Mouse (Mus musculus): ENCODE measurements around the gene Ppp1r26. TPM values are rescaled to one million over a fixed set of nuclear protein-coding genes. Genes with fewer than 3 reads are reported as not detected.
A peak's percentile ranks its signal among the peaks of the same experiment; 100 is the strongest.

Ppp1r26 gene
- 8.9 and 11.5 TPM in 2 replicates for polyA plus RNA-seq (2015; fragmentation: Nextera tagmentation; extraction: Ambion mirVana)

DNA sequence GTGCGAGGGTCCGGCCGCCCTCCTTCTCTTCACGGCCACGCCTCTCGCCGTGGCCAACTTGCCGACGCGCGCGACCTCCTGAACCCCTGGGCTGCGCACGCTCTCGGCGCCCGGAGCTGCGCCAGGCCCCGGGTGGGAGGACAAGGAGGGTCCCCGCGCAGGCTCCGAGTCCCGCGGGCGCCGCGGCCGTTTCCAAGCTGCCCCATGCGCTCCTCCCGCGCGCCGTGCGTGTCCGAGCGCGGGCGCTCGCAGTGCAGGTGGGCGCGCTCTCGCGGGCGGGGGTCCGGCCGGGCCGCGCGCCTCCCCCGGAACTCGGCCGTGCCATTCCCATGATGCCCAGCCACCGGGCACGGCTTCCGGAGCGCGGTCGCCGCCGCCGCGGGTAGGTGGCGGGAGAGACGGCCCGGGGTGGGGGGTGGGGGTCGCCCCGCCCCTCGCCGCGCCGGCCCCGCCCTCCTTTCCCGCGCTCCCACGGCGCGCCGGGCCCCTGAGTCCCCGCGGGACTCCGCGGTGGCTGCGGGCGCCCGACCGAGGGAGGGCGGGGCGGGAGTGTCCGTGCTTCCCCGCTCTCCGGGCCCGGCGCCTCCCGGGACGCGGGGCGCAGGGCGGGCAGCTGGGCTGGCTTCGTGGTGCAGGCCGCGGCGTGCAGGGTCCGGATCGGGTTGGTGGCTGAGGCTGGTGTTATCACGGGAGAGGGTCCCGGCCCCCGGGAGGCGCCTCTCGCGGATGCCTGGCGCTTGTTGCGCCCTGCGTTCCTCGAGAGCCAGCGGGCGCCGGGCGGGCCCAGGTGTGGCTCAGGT lies at the start of gene Ppp1r26:
Gene Ppp1r26 (plus strand): TSS at position 286 of the 800 bp plus-strand sequence.
- Histone ChIP-seq H3K4me1 (replicated peaks; ENCODE audit: control insufficient read depth, insufficient read depth, low read length) (peaks cover 16% of the 10 kb centered on the region), H3K9me3 (ENCODE audit: control insufficient read depth, low read length) (no peaks in the 10 kb centered on the region), H3K27me3 (replicated peaks; ENCODE audit: control insufficient read depth, insufficient read depth, low read length) (no peaks in the 10 kb centered on the region), H3K36me3 (ENCODE audit: control insufficient read depth, insufficient read depth) (0 out of 2 replicates have a peak, but pooled peaks cover 3% of the 10 kb centered on the region), H3K4me2 (ENCODE audit: low read length) (peak within 1 kb of the TSS; percentile 93), H3K27ac (ENCODE audit: low read length) (peak within 1 kb of the TSS; percentile 73), H3K4me3 (replicated peaks; ENCODE audit: low read length) (peak within 1 kb of the TSS; percentile 80), H3K9ac (replicated peaks; ENCODE audit: low read depth, low read length) (peak within 1 kb of the TSS; percentile 88)
- ATAC-seq, result peak; percentile 77
- under 1% methylated on average over 91 of the region's 118 CpGs for WGBS

DNA sequence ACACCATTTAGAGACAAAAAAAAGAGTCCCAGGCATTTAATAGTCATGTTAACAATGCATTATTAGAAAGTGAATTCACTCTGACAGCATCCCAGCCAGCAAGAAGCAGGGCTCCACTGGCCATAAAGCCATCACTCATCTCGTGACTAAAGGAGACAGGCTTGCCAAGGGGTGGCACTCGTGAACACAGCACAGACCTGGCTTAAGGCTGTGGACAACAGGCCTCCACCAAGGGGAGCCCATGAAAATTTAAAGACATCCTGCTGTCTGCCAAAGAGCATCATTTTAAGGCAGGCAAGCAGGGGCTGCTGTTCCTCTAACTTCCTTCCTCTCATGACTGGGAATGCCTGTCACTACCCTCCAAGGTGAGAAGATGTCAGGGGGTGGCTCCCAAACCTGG lies 49.7 kb upstream of the Ppp1r26 start:
- H3K27ac ChIP-seq (ENCODE audit: low read length), result peak overlapping the region; percentile 24; the same call in 1 of the 2 replicates
- H3K4me2 ChIP-seq (ENCODE audit: low read length), result no peak overlapping the region
- no peaks in the 10 kb centered on the region for H3K9me3 ChIP-seq (ENCODE audit: control insufficient read depth, low read length)
- no peaks in the 10 kb centered on the region for H3K36me3 ChIP-seq (ENCODE audit: control insufficient read depth, insufficient read depth)
- no peak overlapping the region for H3K9ac ChIP-seq (replicated peaks; ENCODE audit: low read depth, low read length)
- H3K27me3 ChIP-seq (replicated peaks; ENCODE audit: control insufficient read depth, insufficient read depth, low read length), result no peaks in the 10 kb centered on the region
- no peak for ATAC-seq
- no peak overlapping the region for H3K4me3 ChIP-seq (replicated peaks; ENCODE audit: low read length)
- WGBS, result 28% methylated on average over 2 of the region's 2 CpGs
- H3K4me1 ChIP-seq (replicated peaks; ENCODE audit: control insufficient read depth, insufficient read depth, low read length), result peaks cover 15% of the 10 kb centered on the region

DNA sequence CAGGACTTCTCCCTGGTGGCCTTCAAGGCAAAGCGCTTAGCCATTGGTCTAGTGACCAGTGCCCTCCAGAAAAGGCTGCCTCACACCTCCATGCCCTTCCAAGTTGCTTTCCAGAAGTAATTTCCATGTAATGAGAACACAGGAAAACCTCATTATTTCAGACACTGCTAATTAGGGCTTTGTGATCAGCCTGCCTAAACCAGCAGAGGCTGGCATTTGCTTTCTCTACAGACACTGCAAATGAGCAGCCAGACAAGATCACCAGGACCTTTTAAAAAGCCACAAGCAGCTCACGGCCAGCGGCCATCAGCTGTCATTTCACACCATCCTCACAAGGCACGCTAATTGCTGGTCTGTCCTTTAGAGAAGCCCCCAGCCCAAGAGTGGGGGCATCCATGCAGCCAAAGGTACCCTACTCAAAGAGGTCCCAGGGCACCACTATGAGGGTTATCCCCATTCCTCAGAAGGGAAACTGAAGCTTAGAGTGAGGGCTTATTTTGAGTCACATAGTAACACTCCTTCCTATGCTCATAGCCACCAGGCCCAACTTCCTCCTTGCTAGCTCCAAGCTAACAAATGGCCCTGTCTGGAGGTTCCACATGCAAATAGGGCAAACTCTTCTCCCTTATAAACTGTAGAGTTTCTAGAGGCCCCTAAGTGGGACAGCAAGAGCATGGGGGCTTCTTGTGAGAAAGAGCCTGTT lies 49.0 kb upstream of the Ppp1r26 start:
- H3K4me1 ChIP-seq (replicated peaks; ENCODE audit: control insufficient read depth, insufficient read depth, low read length), result peaks cover 15% of the 10 kb centered on the region
- no peak overlapping the region for H3K4me2 ChIP-seq (ENCODE audit: low read length)
- no peak for ATAC-seq
- no peaks in the 10 kb centered on the region for H3K27me3 ChIP-seq (replicated peaks; ENCODE audit: control insufficient read depth, insufficient read depth, low read length)
- no peaks in the 10 kb centered on the region for H3K36me3 ChIP-seq (ENCODE audit: control insufficient read depth, insufficient read depth)
- H3K4me3 ChIP-seq (replicated peaks; ENCODE audit: low read length), result no peak overlapping the region
- H3K9ac ChIP-seq (replicated peaks; ENCODE audit: low read depth, low read length), result 0 out of 2 replicates have a peak overlapping the region, but pooled peaks have one; percentile 20
- no peaks in the 10 kb centered on the region for H3K9me3 ChIP-seq (ENCODE audit: control insufficient read depth, low read length)
- WGBS, result 28% methylated on average over 4 of the region's 4 CpGs
- peak overlapping the region; percentile 24; the same call in 1 of the 2 replicates for H3K27ac ChIP-seq (ENCODE audit: low read length)

DNA sequence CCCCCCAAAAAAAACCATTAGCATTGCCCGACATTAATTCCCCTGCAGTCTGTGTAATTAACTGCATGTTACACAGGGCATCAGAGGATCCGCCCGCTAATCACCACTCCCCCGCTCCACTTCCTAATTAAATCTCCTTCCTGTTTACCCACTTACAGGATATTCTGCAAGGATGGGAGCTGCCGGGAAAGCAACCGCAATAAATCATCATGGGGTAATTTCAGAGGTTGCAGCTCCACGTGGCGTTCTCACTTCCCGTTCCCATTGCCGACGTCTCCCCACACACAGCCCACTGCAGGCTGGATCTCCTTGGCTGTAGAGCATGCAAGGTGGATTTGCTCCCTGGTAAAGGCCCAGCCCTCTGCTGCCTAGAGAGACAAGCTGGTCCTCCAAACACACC lies 45.0 kb upstream of the Ppp1r26 start:
- 36% methylated on average over 11 of the region's 11 CpGs for WGBS
- Histone ChIP-seq H3K36me3 (ENCODE audit: control insufficient read depth, insufficient read depth) (no peaks in the 10 kb centered on the region), H3K27ac (ENCODE audit: low read length) (no peak overlapping the region)

DNA sequence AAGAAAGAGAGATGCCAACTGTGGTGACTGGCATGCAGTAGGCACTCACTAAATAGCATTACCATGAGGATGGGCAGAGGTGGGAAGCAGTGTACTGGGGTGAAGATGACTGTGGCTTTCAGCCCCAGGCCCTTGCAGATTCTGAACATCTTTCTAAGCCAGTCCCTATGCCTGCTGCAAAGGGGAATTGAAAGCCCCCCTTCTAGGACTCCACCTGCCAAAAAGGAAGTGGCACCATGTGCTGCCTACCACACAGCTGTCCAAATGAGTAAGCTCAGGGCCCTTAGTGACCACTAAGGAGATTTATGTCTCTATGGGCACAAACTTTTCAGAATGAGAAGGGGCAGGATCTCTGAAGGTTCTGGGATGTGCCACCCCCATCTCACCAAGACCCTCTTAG lies 44.5 kb upstream of the Ppp1r26 start:
- peaks cover 8% of the 10 kb centered on the region for H3K4me1 ChIP-seq (replicated peaks; ENCODE audit: control insufficient read depth, insufficient read depth, low read length)
- H3K4me2 ChIP-seq (ENCODE audit: low read length), result no peak overlapping the region
- H3K4me3 ChIP-seq (replicated peaks; ENCODE audit: low read length), result no peak overlapping the region
- no peak overlapping the region for H3K27ac ChIP-seq (ENCODE audit: low read length)
- no peak for ATAC-seq
- no peaks in the 10 kb centered on the region for H3K27me3 ChIP-seq (replicated peaks; ENCODE audit: control insufficient read depth, insufficient read depth, low read length)
- no peaks in the 10 kb centered on the region for H3K9me3 ChIP-seq (ENCODE audit: control insufficient read depth, low read length)
- H3K36me3 ChIP-seq (ENCODE audit: control insufficient read depth, insufficient read depth), result no peaks in the 10 kb centered on the region
- H3K9ac ChIP-seq (replicated peaks; ENCODE audit: low read depth, low read length), result no peak overlapping the region

More for the DNA sequence above, 45.0 kb upstream of the Ppp1r26 start:
- no peaks in the 10 kb centered on the region for H3K27me3 ChIP-seq (replicated peaks; ENCODE audit: control insufficient read depth, insufficient read depth, low read length)
- H3K4me1 ChIP-seq (replicated peaks; ENCODE audit: control insufficient read depth, insufficient read depth, low read length), result peaks cover 13% of the 10 kb centered on the region
- no peak for ATAC-seq
- no peak overlapping the region for H3K4me3 ChIP-seq (replicated peaks; ENCODE audit: low read length)
- no peak overlapping the region for H3K4me2 ChIP-seq (ENCODE audit: low read length)
- H3K9me3 ChIP-seq (ENCODE audit: control insufficient read depth, low read length), result no peaks in the 10 kb centered on the region
- H3K9ac ChIP-seq (replicated peaks; ENCODE audit: low read depth, low read length), result no peak overlapping the region

DNA sequence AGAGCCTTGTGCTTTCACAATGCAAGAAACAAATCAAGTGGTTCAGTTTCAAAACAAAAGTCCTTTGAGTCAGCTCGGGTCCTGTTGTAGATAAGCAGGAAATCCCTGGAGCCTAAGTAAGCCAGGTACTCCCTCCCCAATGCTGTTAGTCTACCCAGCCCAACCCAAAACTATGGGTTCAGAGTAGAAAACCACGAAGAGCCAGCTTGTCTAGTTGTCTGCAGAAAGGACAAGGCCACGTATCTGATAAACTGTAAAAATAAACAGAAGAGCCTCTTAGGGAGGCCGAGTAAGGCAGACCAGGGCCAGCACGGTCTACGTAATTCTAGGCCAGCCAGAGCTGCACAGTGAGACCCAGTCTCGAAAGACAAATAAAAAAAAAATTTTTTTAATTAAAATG lies 38.8 kb upstream of the Ppp1r26 start:
- Histone ChIP-seq H3K4me1 (replicated peaks; ENCODE audit: control insufficient read depth, insufficient read depth, low read length) (peaks cover 3% of the 10 kb centered on the region; the same call in 1 of the 2 replicates), H3K27me3 (replicated peaks; ENCODE audit: control insufficient read depth, insufficient read depth, low read length) (no peaks in the 10 kb centered on the region), H3K9me3 (ENCODE audit: control insufficient read depth, low read length) (no peaks in the 10 kb centered on the region), H3K36me3 (ENCODE audit: control insufficient read depth, insufficient read depth) (no peaks in the 10 kb centered on the region), H3K4me3 (replicated peaks; ENCODE audit: low read length) (no peak overlapping the region), H3K9ac (replicated peaks; ENCODE audit: low read depth, low read length) (no peak overlapping the region), H3K4me2 (ENCODE audit: low read length) (no peak overlapping the region), H3K27ac (ENCODE audit: low read length) (no peak overlapping the region)
- no peak for ATAC-seq
- WGBS, result 64% methylated on average over 7 of the region's 7 CpGs

DNA sequence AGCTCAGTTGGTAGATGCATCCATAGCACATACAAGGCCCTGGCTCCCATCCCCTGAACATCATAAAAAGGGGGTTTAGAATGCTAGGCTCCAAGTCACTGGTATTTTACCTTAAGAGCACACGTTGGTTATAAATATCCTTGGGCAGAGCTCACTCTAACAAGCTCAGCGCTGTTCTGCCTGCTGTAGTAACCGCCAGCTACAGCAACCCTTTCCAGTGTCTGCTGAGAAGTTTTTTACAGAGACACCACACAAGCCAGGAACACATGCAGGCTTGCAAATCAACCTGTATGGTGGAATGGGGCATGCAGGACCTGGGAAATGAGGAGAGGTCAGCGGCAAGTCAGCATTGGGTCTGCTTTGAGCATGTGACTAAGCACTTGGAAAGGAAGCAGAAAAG lies 37.5 kb upstream of the Ppp1r26 start:
- Histone ChIP-seq H3K4me3 (replicated peaks; ENCODE audit: low read length) (no peak overlapping the region), H3K27ac (ENCODE audit: low read length) (no peak overlapping the region), H3K36me3 (ENCODE audit: control insufficient read depth, insufficient read depth) (no peaks in the 10 kb centered on the region), H3K4me2 (ENCODE audit: low read length) (no peak overlapping the region), H3K9me3 (ENCODE audit: control insufficient read depth, low read length) (no peaks in the 10 kb centered on the region), H3K4me1 (replicated peaks; ENCODE audit: control insufficient read depth, insufficient read depth, low read length) (peaks cover 8% of the 10 kb centered on the region; the same call in 1 of the 2 replicates), H3K9ac (replicated peaks; ENCODE audit: low read depth, low read length) (no peak overlapping the region), H3K27me3 (replicated peaks; ENCODE audit: control insufficient read depth, insufficient read depth, low read length) (no peaks in the 10 kb centered on the region)
- WGBS, result 79% methylated on average over 4 of the region's 4 CpGs
- no peak for ATAC-seq

DNA sequence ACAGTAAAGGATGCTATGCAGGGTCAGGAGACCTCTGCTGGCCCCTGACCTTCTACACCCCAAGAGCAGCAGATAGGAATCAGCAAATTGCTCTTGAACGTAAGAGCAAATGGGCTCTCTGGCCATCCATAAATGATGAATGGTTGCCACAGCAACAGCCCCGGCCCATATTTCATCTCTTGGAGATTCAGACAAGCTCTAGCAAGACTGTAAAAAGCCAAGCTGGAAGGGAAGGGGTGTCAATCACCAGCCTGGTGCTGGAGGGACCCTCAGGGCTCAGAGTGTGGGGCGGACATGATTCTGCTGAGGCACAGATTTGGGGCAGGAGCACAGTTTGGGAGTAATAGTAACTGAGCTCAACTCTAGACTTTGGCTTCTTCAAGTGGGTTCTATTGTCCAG lies 37.0 kb upstream of the Ppp1r26 start:
- WGBS, result 70% methylated on average over 3 of the region's 3 CpGs
- no peak for ATAC-seq
- no peak overlapping the region for H3K27ac ChIP-seq (ENCODE audit: low read length)

DNA sequence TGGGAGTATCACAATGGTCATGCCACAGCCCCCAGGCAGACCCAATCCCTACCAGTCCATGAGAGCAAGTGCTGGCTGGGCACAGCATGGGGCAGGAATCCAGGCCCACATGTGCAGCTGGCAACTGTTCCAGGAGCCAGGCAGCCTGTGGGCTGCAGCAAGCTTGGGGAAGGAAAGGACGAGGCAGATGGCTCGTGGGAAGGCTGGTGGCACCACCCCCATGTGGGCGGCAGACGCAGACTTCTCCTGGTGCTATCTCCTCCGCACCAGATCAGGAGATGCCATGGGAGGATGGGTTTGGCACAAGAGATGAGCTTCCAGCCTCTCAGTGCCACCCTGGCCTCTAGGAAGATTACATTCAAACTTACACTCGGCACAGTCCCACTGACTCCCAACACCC lies 33.7 kb upstream of the Ppp1r26 start:
- no peak overlapping the region for H3K4me3 ChIP-seq (replicated peaks; ENCODE audit: low read length)
- peak; percentile 37; the same call in 1 of the 2 replicates for ATAC-seq
- no peak overlapping the region for H3K4me2 ChIP-seq (ENCODE audit: low read length)
- no peaks in the 10 kb centered on the region for H3K27me3 ChIP-seq (replicated peaks; ENCODE audit: control insufficient read depth, insufficient read depth, low read length)
- no peak overlapping the region for H3K27ac ChIP-seq (ENCODE audit: low read length)
- H3K4me1 ChIP-seq (replicated peaks; ENCODE audit: control insufficient read depth, insufficient read depth, low read length), result peaks cover 22% of the 10 kb centered on the region
- no peak overlapping the region for H3K9ac ChIP-seq (replicated peaks; ENCODE audit: low read depth, low read length)
- H3K36me3 ChIP-seq (ENCODE audit: control insufficient read depth, insufficient read depth), result no peaks in the 10 kb centered on the region
- 54% methylated on average over 6 of the region's 6 CpGs for WGBS
- no peaks in the 10 kb centered on the region for H3K9me3 ChIP-seq (ENCODE audit: control insufficient read depth, low read length)

More for the DNA sequence above, 37.0 kb upstream of the Ppp1r26 start:
- Histone ChIP-seq H3K9me3 (ENCODE audit: control insufficient read depth, low read length) (no peaks in the 10 kb centered on the region), H3K4me2 (ENCODE audit: low read length) (no peak overlapping the region), H3K4me1 (replicated peaks; ENCODE audit: control insufficient read depth, insufficient read depth, low read length) (peaks cover 8% of the 10 kb centered on the region; the same call in 1 of the 2 replicates), H3K4me3 (replicated peaks; ENCODE audit: low read length) (no peak overlapping the region), H3K9ac (replicated peaks; ENCODE audit: low read depth, low read length) (no peak overlapping the region), H3K27me3 (replicated peaks; ENCODE audit: control insufficient read depth, insufficient read depth, low read length) (no peaks in the 10 kb centered on the region), H3K36me3 (ENCODE audit: control insufficient read depth, insufficient read depth) (no peaks in the 10 kb centered on the region)

Measured in forebrain, embryonic 16.5 days (tissue).